Mouse (Mus musculus) heart, adult 2 months (tissue): ENCODE measurements around the gene Dgke. TPM values are rescaled to one million over a fixed set of nuclear protein-coding genes. Genes with fewer than 3 reads are reported as not detected.
"Not testable (repeated sequence)": the region's sequence is repeated elsewhere in the genome, so short reads cannot be mapped to it uniquely, and the experiment has no call there.

Source experiments
- DNase-seq, 2 experiments: peaks; one replicate each; pipeline ENCODE4 v3.0.0; 2021
- H3K27ac ChIP-seq: fragments of 200-600 bp; 2 replicates; pipeline ENCODE4 v1.8.1; 2022
- H3K27me3 ChIP-seq: fragments of 200-500 bp; 2 replicates; pipeline ENCODE4 v1.6.1; 2012; ENCODE audit warnings: mild to moderate bottlenecking, low read length, inconsistent platforms, mixed read lengths; ENCODE audit not compliant: control insufficient read depth, insufficient read depth
- H3K36me3 ChIP-seq: fragments of 200-500 bp; 2 replicates; pipeline ENCODE4 v1.6.1; 2012; ENCODE audit warnings: low read length, inconsistent platforms; ENCODE audit not compliant: control insufficient read depth, insufficient read depth
- H3K4me1 ChIP-seq: fragments of 200-500 bp; 2 replicates; pipeline ENCODE4 v1.6.1; 2011; ENCODE audit warnings: low read length; ENCODE audit not compliant: control insufficient read depth, insufficient read depth
- H3K4me3 ChIP-seq: fragments of 200-600 bp; 2 replicates; pipeline ENCODE4 v1.8.1; 2022
- H3K79me2 ChIP-seq: fragments of 200-500 bp; replicated peaks from 2 replicates; pipeline ENCODE4 v1.6.1; 2012; ENCODE audit warnings: mild to moderate bottlenecking, inconsistent platforms, low read length, moderate library complexity, mixed read lengths; ENCODE audit not compliant: control insufficient read depth, insufficient read depth
- H3K9ac ChIP-seq: fragments of 200-500 bp; 2 replicates; pipeline ENCODE4 v1.6.1; 2012; ENCODE audit warnings: low read depth, mild to moderate bottlenecking, control low read depth, inconsistent platforms, low read length, mixed read lengths
- CTCF ChIP-seq: fragments of 200-600 bp; IDR thresholded peaks from 2 replicates; pipeline ENCODE4 v1.8.1; 2022; ENCODE audit warnings: antibody characterized with exemption, mild to moderate bottlenecking, moderate library complexity
- EP300 ChIP-seq: fragments of 200-500 bp; IDR thresholded peaks from 2 replicates; pipeline ENCODE4 v1.6.1; 2011; ENCODE audit warnings: low read depth, low read length, control low read depth; ENCODE audit not compliant: insufficient read depth
- POLR2A ChIP-seq: fragments of 200-500 bp; IDR thresholded peaks from 2 replicates; pipeline ENCODE4 v1.6.1; 2011; ENCODE audit warnings: mild to moderate bottlenecking, low read depth, low read length, control low read depth; ENCODE audit not compliant: insufficient read depth
- WGBS: fragments of 180-500 bp; shearing (Covaris S2); methylation state at CpG from one replicate; pipeline ENCODE4 v1.1.7; 2018; 5-methylcytosine and 5-hydroxymethylcytosine counted together
- intact Hi-C: fragments of 180-260 bp; cut with DNase I; formaldehyde crosslinking; loops from one replicate; pipeline ENCODE4 v1.15.1; 2025
- polyA plus RNA-seq: library from polyadenylated mRNA; depleted of rRNA; stranded (reverse); fragments of >200 nt; gene quantifications from 2 replicates; pipeline ENCODE4 v1.2.3, GENCODE M21; 2012
- total RNA-seq, 2 experiments: library from RNA; stranded (reverse); gene quantifications; 2 replicates each; pipeline ENCODE4 v1.2.3; 2021

The Dgke gene
- total and polyA plus RNA-seq, 3 experiments, result 5.6 to 12.4 (median 9.3) TPM

- intact Hi-C loops, result no loop called here
- no peak for TF ChIP-seq CTCF
- no peak for TF ChIP-seq EP300
- TF ChIP-seq POLR2A, result no peak
- Histone ChIP-seq H3K27ac (peak overlapping the region; percentile 86), H3K4me3 (no peak overlapping the region), H3K79me2 (peaks cover 3% of the 10 kb centered on the region; the same call in 1 of the 2 replicates), H3K27me3 (no peaks in the 10 kb centered on the region), H3K4me1 (peaks cover 12% of the 10 kb centered on the region), H3K9ac (no peak overlapping the region), H3K36me3 (no peaks in the 10 kb centered on the region)
- WGBS, result 41% methylated on average over 3 of the region's 3 CpGs
- no peak for DNase-seq
Measured at GRCm38 (mm10) chr11:88998406-88998805, 68.2 kb downstream of the Dgke start.

- peak; percentile 69 for TF ChIP-seq CTCF
Measured at GRCm38 (mm10) chr11:88997343-88997742, 69.3 kb downstream of the Dgke start.

GRCm38 (mm10) chr11:88996427-88996826 lies 70.2 kb downstream of the Dgke start:
- 19% methylated on average over 7 of the region's 7 CpGs for WGBS
- H3K36me3 ChIP-seq, result no peaks in the 10 kb centered on the region
- H3K79me2 ChIP-seq, result peaks cover 3% of the 10 kb centered on the region; the same call in 1 of the 2 replicates
- peaks cover 6% of the 10 kb centered on the region; the same call in 1 of the 2 replicates for H3K4me1 ChIP-seq
- H3K9ac ChIP-seq, result no peak overlapping the region
- intact Hi-C loops, result loop anchor here (1.0 kb wide), 1 partner anchor 28 kb away; no protein-coding TSS in a partner anchor
- H3K27ac ChIP-seq, result peak overlapping the region; percentile 80
- TF ChIP-seq POLR2A, result no peak
- TF ChIP-seq EP300, result peak; percentile 91
- DNase-seq, result peak; percentile 46 to 71
- no peaks in the 10 kb centered on the region for H3K27me3 ChIP-seq
- no peak overlapping the region for H3K4me3 ChIP-seq

More at GRCm38 (mm10) chr11:88997343-88997742, 69.3 kb downstream of the Dgke start:
- H3K9ac ChIP-seq, H3K4me1 ChIP-seq, intact Hi-C loops, H3K79me2 ChIP-seq, H3K27me3 ChIP-seq, H3K4me3 ChIP-seq, DNase-seq, H3K36me3 ChIP-seq: not testable (repeated sequence)
- 78% methylated on average over 5 of the region's 5 CpGs for WGBS
- peak overlapping the region; percentile 80 for H3K27ac ChIP-seq

- H3K27me3 ChIP-seq, result no peaks in the 10 kb centered on the region
- H3K4me1 ChIP-seq, result peaks cover 6% of the 10 kb centered on the region; the same call in 1 of the 2 replicates
- DNase-seq, result no peak
- peaks cover 3% of the 10 kb centered on the region; the same call in 1 of the 2 replicates for H3K79me2 ChIP-seq
- H3K27ac ChIP-seq, result peak overlapping the region; percentile 80
- WGBS, result 83% methylated on average over 2 of the region's 2 CpGs
- intact Hi-C loops, result loop anchor here (1.0 kb wide), 1 partner anchor 29 kb away; no protein-coding TSS in a partner anchor
- H3K36me3 ChIP-seq, result no peaks in the 10 kb centered on the region
- H3K9ac ChIP-seq, result no peak overlapping the region
- TF ChIP-seq EP300 (no peak), CTCF (no peak), POLR2A (no peak)
- no peak overlapping the region for H3K4me3 ChIP-seq
Measured at GRCm38 (mm10) chr11:88995616-88996015, 71.0 kb downstream of the Dgke start.

GRCm38 (mm10) chr11:88994492-88994891 lies 72.2 kb downstream of the Dgke start:
- H3K27me3 ChIP-seq, result no peaks in the 10 kb centered on the region
- H3K9ac ChIP-seq, result no peak overlapping the region
- 87% methylated on average over 7 of the region's 7 CpGs for WGBS
- H3K79me2 ChIP-seq, result peaks cover under 1% of the 10 kb centered on the region; the same call in 1 of the 2 replicates
- H3K36me3 ChIP-seq, result no peaks in the 10 kb centered on the region
- H3K4me3 ChIP-seq, result no peak overlapping the region
- no peak for DNase-seq
- peak overlapping the region; percentile 71 for H3K27ac ChIP-seq
- intact Hi-C loops, result no loop called here
- peaks cover 6% of the 10 kb centered on the region; the same call in 1 of the 2 replicates for H3K4me1 ChIP-seq
- no peak for TF ChIP-seq POLR2A
- no peak for TF ChIP-seq EP300
- no peak for TF ChIP-seq CTCF

GRCm38 (mm10) chr11:88993625-88994024 lies 73.0 kb downstream of the Dgke start:
- H3K27ac ChIP-seq, result peak overlapping the region; percentile 71

More at GRCm38 (mm10) chr11:88993625-88994024, 73.0 kb downstream of the Dgke start:
- 14% methylated on average over 5 of the region's 5 CpGs for WGBS
- H3K27me3 ChIP-seq, result no peaks in the 10 kb centered on the region
- H3K4me1 ChIP-seq, result peaks cover 4% of the 10 kb centered on the region; the same call in 1 of the 2 replicates
- no peaks in the 10 kb centered on the region for H3K36me3 ChIP-seq
- H3K9ac ChIP-seq, result no peak overlapping the region
- no peak overlapping the region for H3K4me3 ChIP-seq
- no peaks in the 10 kb centered on the region for H3K79me2 ChIP-seq
- intact Hi-C loops, result loop anchor here (1.0 kb wide), 1 partner anchor 46 kb away; no protein-coding TSS in a partner anchor
- peak; percentile 66 to 80 for DNase-seq
- TF ChIP-seq CTCF, result peak; percentile 89
- TF ChIP-seq POLR2A, result 0 out of 2 replicates have a peak, but pooled peaks have one; percentile 31
- peak; percentile 98 for TF ChIP-seq EP300
